Mouse (Mus musculus) gastrocnemius, postnatal 36 days (tissue): ENCODE measurements around the gene Lrrc39. TPM values are rescaled to one million over a fixed set of nuclear protein-coding genes. Genes with fewer than 3 reads are reported as not detected.

Experiments used
- DNase-seq, 2 experiments: peaks; one replicate each; pipeline ENCODE4 v3.0.0; 2022
- intact Hi-C: fragments of 180-260 bp; cut with DNase I; formaldehyde crosslinking; loops from one replicate; pipeline ENCODE4 v1.15.1; 2025
- total RNA-seq, 2 experiments: library from RNA; stranded (reverse); gene quantifications; 2 replicates each; pipeline ENCODE4 v1.2.3; 2021

The Lrrc39 gene
- total RNA-seq, 2 experiments from 2014 or later, result 49.4 to 55.3 TPM

GRCm38 (mm10) chr3:116601005-116601404 lies 38.2 kb downstream of the Lrrc39 start:
- no peak for DNase-seq
- intact Hi-C loops, result no loop called here

GRCm38 (mm10) chr3:116601781-116602180 lies 39.0 kb downstream of the Lrrc39 start:
- intact Hi-C loops, result no loop called here
- DNase-seq, result no peak

- no peak for DNase-seq
- intact Hi-C loops, result no loop called here
Measured at GRCm38 (mm10) chr3:116604570-116604969, 41.8 kb downstream of the Lrrc39 start.

- no peak for DNase-seq
Measured at GRCm38 (mm10) chr3:116614295-116614892, 51.6 kb downstream of the Lrrc39 start, which contains the start of gene Trmt13. Trmt13 (minus strand) TSS chr3:116614587.

GRCm38 (mm10) chr3:116615318-116616068 lies 52.7 kb downstream of the Lrrc39 start:
- DNase-seq, result no peak
- intact Hi-C loops, result no loop called here

More at GRCm38 (mm10) chr3:116614295-116614892, 51.6 kb downstream of the Lrrc39 start, which contains the start of gene Trmt13:
- intact Hi-C loops, result no loop called here

- DNase-seq, result no peak
- intact Hi-C loops, result no loop called here
Measured at GRCm38 (mm10) chr3:116618855-116619254, 56.1 kb downstream of the Lrrc39 start.

GRCm38 (mm10) chr3:116620636-116621370 lies 58.0 kb downstream of the Lrrc39 start:
- DNase-seq, result no peak
- intact Hi-C loops, result no loop called here

GRCm38 (mm10) chr3:116622641-116623040 lies 59.9 kb downstream of the Lrrc39 start:
- no peak for DNase-seq
- intact Hi-C loops, result no loop called here

GRCm38 (mm10) chr3:116631459-116631858 lies 68.7 kb downstream of the Lrrc39 start:
- DNase-seq, result no peak
- intact Hi-C loops, result no loop called here

Other genes starting within 250 kb of the Lrrc39 start
- gene Cdc14a, start 138.9 kb upstream of the Lrrc39 start, total RNA-seq, result 10 to 100 TPM; 20.6 to 23.8 TPM
- 10 to 100 TPM; 19.3 to 21.8 TPM for gene Rtca, start 54.8 kb upstream of the Lrrc39 start, total RNA-seq
- gene Dbt, start 49.9 kb upstream of the Lrrc39 start, total RNA-seq, result 10 to 100 TPM; 19.4 to 31.0 TPM
- 1 to 10 TPM; 2.2 to 2.4 TPM for gene Sass6, start 32.0 kb downstream of the Lrrc39 start, total RNA-seq
- 1 to 10 TPM; 3.9 to 5.3 TPM for gene Trmt13, start 51.6 kb downstream of the Lrrc39 start, total RNA-seq
- 10 to 100 TPM; 10.2 to 11.0 TPM for gene Mfsd14a, start 99.7 kb downstream of the Lrrc39 start, total RNA-seq
- not detected for gene Gm43191, start 118.3 kb downstream of the Lrrc39 start, total RNA-seq
- gene Slc35a3, start 149.9 kb downstream of the Lrrc39 start, total RNA-seq, result 1 to 10 TPM; 5.6 to 7.1 TPM
- 100 to 1,000 TPM; 722 to 762 TPM for gene Agl, start 245.2 kb downstream of the Lrrc39 start, total RNA-seq